9 mouse cellular contexts compared by ENCODE assay signal in genomic region chr13:60594866-60595265, GRCm38 (mm10).
"Had no signal": no experiment of that assay in that cellular context is flagged by ENCODE, and none has a peak within 500 bp of the region (broad histone marks: within the 10 kb centered on the region; RNA-seq: fewer than 3 reads in every experiment).

No protein-coding gene starts in this region.

- DNase-seq: forebrain, postnatal 0 days; heart, postnatal 36 days; kidney, adult 11 months; kidney, adult 9 months; kidney, postnatal 14 days; kidney, postnatal 36 days; layer of hippocampus, adult 9-11 months; layer of hippocampus, postnatal 36 days; left cerebral cortex, postnatal 4 days had no signal
